Mouse (Mus musculus) lung, embryonic 14.5 days (tissue): ENCODE results near the gene Vav2. TPM values are rescaled to one million over a fixed set of nuclear protein-coding genes. Genes with fewer than 3 reads are reported as not detected.
A peak's percentile ranks its signal among the peaks of the same experiment; 100 is the strongest.

Source experiments
- ATAC-seq: fragments of 200-750 bp; cut with Nextera tagmentation; 2 replicates; pipeline ENCODE4 v1.8.0; 2017; ENCODE audit warnings: mild to moderate bottlenecking, moderate TSS enrichment, moderate library complexity; ENCODE audit not compliant: insufficient read depth
- DNase-seq: peaks from one replicate; pipeline ENCODE4 v3.0.0-alpha.2; 2015
- H3K27ac ChIP-seq: fragments of 300-500 bp; sonication (generic); 2 replicates; pipeline ENCODE4 v1.5.1; 2014; ENCODE audit warnings: low read depth, mild to moderate bottlenecking, moderate library complexity
- H3K27me3 ChIP-seq: fragments of 300-500 bp; sonication (generic); 2 replicates; pipeline ENCODE4 v1.6.1; 2014; ENCODE audit warnings: low read length, control low read depth; ENCODE audit not compliant: insufficient read depth
- H3K36me3 ChIP-seq: fragments of 300-500 bp; sonication (generic); 2 replicates; pipeline ENCODE4 v1.6.1; 2014; ENCODE audit warnings: control low read depth; ENCODE audit not compliant: insufficient read depth
- H3K4me1 ChIP-seq: fragments of 300-500 bp; sonication (generic); 2 replicates; pipeline ENCODE4 v1.6.1; 2014; ENCODE audit warnings: antibody characterized with exemption, control low read depth; ENCODE audit not compliant: insufficient read depth
- H3K4me2 ChIP-seq: fragments of 300-500 bp; sonication (generic); 2 replicates; pipeline ENCODE4 v1.6.1; 2014; ENCODE audit warnings: mild to moderate bottlenecking
- H3K4me3 ChIP-seq: fragments of 300-500 bp; sonication (generic); 2 replicates; pipeline ENCODE4 v1.5.1; 2014; ENCODE audit warnings: low read depth, low read length
- H3K9ac ChIP-seq: fragments of 300-500 bp; sonication (generic); 2 replicates; pipeline ENCODE4 v1.6.1; 2014
- H3K9me3 ChIP-seq: fragments of 300-500 bp; sonication (generic); 2 replicates; pipeline ENCODE4 v1.6.1; 2016; ENCODE audit warnings: low read depth, low read length, control low read depth
- CTCF ChIP-seq: IDR thresholded peaks from 2 replicates; pipeline ENCODE4 v1.5.1; 2016; ENCODE audit warnings: antibody characterized with exemption, low read depth
- WGBS: fragments of 180-500 bp; shearing (Covaris S2); extraction: QIAGEN DNeasy Blood & Tissue Kit; methylation state at CpG from one replicate; pipeline ENCODE4 v1.1.7; 2014; 5-methylcytosine and 5-hydroxymethylcytosine counted together
- polyA plus RNA-seq: library from polyadenylated mRNA; unstranded; fragments of >200 nt; fragmentation: Nextera tagmentation; extraction: Ambion mirVana; gene quantifications from 2 replicates; pipeline ENCODE4 v1.2.1, GENCODE M21; 2014

Gene Vav2
- polyA plus RNA-seq, 1 experiment from 2014 or later, result 8.6 TPM

DNA sequence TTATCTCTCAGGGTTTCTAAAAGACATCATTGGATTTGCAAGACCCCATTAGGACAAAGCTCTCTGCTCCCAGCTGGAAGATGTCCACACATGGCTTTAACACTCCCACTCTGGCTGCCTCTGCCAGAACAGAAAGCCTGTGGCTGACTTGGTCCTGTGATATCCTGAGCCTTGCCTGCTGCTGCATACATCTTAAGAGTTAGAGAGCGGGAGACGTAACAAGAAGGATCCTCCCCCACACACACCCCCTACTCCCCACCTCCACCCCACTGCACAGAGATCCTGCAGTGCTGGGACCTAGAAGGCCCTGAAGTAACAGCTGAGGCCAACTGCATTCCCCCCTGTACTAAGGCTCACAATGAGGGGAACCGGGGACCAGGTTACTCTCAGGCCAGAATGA lies 114.3 kb downstream of the Vav2 start:
- Histone ChIP-seq H3K27ac (no peak overlapping the region), H3K27me3 (no peaks in the 10 kb centered on the region), H3K4me1 (no peaks in the 10 kb centered on the region), H3K36me3 (no peaks in the 10 kb centered on the region), H3K4me2 (no peak overlapping the region), H3K9me3 (no peaks in the 10 kb centered on the region), H3K9ac (no peak overlapping the region), H3K4me3 (no peak overlapping the region)
- 36% methylated on average over 3 of the region's 3 CpGs for WGBS
- peak; percentile 83 for DNase-seq
- TF ChIP-seq CTCF, result no peak
- ATAC-seq, result peak; percentile 73

DNA sequence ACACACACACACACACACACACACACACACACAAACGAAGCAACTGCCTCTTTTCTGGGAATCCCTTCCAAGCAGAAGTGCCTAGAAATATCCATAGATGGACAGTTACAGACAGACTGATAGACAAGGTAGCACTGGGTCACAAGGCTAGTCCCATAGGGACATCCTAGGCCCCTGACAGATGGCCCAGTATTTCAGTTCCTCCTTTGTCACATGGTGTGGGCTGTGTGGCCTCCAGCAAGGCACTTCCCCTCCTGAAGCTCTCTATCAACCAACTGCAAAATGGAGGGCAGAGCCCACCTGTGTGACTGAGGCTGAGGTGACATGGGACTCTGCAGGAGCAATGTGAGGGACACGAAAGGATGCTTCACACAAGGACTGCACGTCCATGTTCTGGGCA lies 115.2 kb downstream of the Vav2 start:
- no peak overlapping the region for H3K9ac ChIP-seq
- no peak overlapping the region for H3K4me2 ChIP-seq
- 83% methylated on average over 3 of the region's 3 CpGs for WGBS
- no peaks in the 10 kb centered on the region for H3K27me3 ChIP-seq
- no peak overlapping the region for H3K4me3 ChIP-seq
- no peaks in the 10 kb centered on the region for H3K36me3 ChIP-seq
- H3K4me1 ChIP-seq, result no peaks in the 10 kb centered on the region
- no peak overlapping the region for H3K27ac ChIP-seq
- H3K9me3 ChIP-seq, result no peaks in the 10 kb centered on the region
- DNase-seq, result no peak
- no peak for TF ChIP-seq CTCF
- ATAC-seq, result no peak

DNA sequence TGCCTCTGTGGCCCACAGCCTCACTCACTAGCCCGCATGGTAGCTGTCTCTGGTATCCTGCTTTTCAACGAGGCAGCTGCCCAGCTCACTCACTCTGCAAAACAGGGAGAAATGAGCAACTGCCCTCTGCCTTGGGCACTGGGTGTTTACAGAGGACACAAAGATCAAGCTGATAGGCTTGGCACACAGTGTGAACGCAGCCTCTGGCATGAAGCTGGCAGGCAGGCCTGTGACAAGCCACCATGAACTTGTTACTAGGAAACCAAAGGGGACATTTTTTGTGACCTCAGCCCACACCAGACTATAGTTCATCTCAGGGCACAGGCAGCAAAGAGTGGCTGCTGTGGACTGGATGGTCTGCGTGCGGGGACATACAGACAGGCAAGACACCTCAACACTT lies 115.9 kb downstream of the Vav2 start:
- ATAC-seq (no peak), DNase-seq (no peak)
- Histone ChIP-seq H3K4me3 (no peak overlapping the region), H3K4me2 (no peak overlapping the region), H3K9me3 (no peaks in the 10 kb centered on the region), H3K36me3 (no peaks in the 10 kb centered on the region), H3K9ac (no peak overlapping the region), H3K27me3 (no peaks in the 10 kb centered on the region), H3K4me1 (no peaks in the 10 kb centered on the region), H3K27ac (no peak overlapping the region)
- no peak for TF ChIP-seq CTCF
- 76% methylated on average over 5 of the region's 5 CpGs for WGBS

DNA sequence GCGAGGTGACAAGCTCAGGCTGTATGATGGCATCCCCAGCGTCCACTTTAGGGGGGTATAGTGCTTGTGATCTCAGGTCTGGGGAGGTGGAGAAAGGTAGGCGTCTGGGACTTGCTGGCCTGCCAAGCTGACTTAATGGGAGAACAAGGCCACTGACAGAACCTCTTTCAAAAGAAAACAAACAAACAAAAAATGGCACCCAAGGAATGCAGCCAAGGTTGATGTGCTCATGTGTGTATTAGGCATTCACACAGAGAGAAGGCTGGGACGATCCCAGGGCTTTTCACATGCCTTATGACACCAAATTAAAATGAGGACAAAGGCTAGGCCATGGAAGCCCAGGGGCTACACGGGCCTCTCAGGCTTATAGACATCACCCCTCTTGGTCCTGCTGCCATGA lies 116.6 kb downstream of the Vav2 start:
- Histone ChIP-seq H3K4me3 (no peak overlapping the region), H3K4me2 (no peak overlapping the region), H3K27ac (no peak overlapping the region), H3K4me1 (no peaks in the 10 kb centered on the region), H3K36me3 (no peaks in the 10 kb centered on the region), H3K27me3 (no peaks in the 10 kb centered on the region), H3K9me3 (no peaks in the 10 kb centered on the region), H3K9ac (no peak overlapping the region)
- 73% methylated on average over 5 of the region's 5 CpGs for WGBS
- TF ChIP-seq CTCF, result no peak
- no peak for ATAC-seq
- DNase-seq, result no peak

DNA sequence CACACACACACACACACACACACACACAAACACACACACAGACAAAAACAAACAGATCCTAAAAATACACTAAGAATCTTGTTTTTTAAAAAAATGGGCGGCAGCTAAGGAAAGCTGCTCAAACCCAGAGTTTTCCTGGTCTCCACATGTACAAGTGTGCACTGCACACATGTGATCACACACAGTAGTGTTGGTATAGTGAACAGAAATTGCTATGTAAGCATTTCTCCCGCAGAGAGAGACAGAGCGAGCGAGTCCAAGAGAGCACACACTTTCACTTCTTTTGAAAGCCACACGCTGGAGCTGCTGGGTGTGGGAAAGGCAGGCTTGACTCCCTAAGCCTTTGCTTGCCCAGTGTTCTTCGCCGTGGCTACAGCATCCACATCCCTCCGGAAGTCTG lies 120.2 kb downstream of the Vav2 start:
- no peak for TF ChIP-seq CTCF
- H3K27ac ChIP-seq, result no peak overlapping the region
- no peaks in the 10 kb centered on the region for H3K27me3 ChIP-seq
- H3K4me1 ChIP-seq, result peaks cover 3% of the 10 kb centered on the region; the same call in 1 of the 2 replicates
- no peaks in the 10 kb centered on the region for H3K9me3 ChIP-seq
- no peak overlapping the region for H3K9ac ChIP-seq
- no peaks in the 10 kb centered on the region for H3K36me3 ChIP-seq
- H3K4me2 ChIP-seq, result no peak overlapping the region
- no peak overlapping the region for H3K4me3 ChIP-seq
- no peak for ATAC-seq
- WGBS, result 85% methylated on average over 8 of the region's 8 CpGs
- no peak for DNase-seq

DNA sequence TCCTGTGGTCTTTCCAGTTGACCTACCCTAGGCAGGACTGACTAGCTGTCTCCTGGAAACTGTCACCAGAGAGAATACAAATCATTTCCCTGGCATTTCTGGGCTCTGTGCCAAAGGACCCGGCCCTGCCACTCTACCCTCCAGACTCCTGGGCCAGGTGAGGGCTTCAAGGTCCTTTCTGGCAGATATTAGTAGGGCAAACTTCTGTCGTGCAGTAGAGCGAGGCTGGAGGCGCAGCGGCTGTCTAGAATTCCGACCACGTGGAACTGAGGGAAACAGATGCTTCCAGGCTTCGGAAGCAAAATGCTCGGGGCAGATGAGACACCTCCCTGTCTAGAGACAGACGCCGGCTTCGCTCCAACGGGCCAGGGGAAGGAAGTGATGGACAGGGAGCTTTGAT lies 122.1 kb downstream of the Vav2 start:
- peak; percentile 48 for DNase-seq
- ATAC-seq, result no peak
- Histone ChIP-seq H3K36me3 (no peaks in the 10 kb centered on the region), H3K9ac (no peak overlapping the region), H3K27me3 (no peaks in the 10 kb centered on the region), H3K4me3 (no peak overlapping the region), H3K9me3 (no peaks in the 10 kb centered on the region), H3K4me1 (peaks cover 3% of the 10 kb centered on the region; the same call in 1 of the 2 replicates), H3K4me2 (no peak overlapping the region), H3K27ac (no peak overlapping the region)
- WGBS, result 49% methylated on average over 13 of the region's 13 CpGs
- TF ChIP-seq CTCF, result no peak

DNA sequence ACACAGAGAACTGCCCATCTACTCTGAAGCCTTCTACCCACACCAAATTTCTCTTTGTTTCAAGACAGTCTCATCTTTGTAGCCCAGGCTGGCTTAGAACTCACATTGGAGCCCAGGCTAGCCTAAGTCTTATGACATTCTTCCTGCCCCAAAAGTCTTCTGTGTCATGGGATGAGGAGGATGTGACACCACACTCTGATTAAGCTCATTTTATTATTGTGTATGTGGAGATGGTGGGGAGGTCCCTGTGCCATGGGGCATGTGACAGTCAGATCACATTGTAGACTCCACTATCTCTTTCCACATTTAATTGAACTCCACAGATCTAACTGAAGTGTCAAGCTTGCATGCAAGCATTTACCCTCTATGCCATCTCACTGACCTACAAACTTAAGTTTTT lies 122.8 kb downstream of the Vav2 start:
- no peaks in the 10 kb centered on the region for H3K36me3 ChIP-seq
- no peak overlapping the region for H3K4me3 ChIP-seq
- no peaks in the 10 kb centered on the region for H3K9me3 ChIP-seq
- peaks cover 3% of the 10 kb centered on the region; the same call in 1 of the 2 replicates for H3K4me1 ChIP-seq
- no peak for ATAC-seq
- H3K9ac ChIP-seq, result no peak overlapping the region
- no peaks in the 10 kb centered on the region for H3K27me3 ChIP-seq
- no peak for TF ChIP-seq CTCF
- H3K27ac ChIP-seq, result no peak overlapping the region
- H3K4me2 ChIP-seq, result no peak overlapping the region
- DNase-seq, result no peak
